Mouse (Mus musculus): ENCODE measurements at regions not wholly inside any gene's neighbourhood (a gene's known extent, or its start where the extent isn't known, plus 50 kb on each side); places are given as distances from the start of the nearest gene placed in this dataset.

DNA sequence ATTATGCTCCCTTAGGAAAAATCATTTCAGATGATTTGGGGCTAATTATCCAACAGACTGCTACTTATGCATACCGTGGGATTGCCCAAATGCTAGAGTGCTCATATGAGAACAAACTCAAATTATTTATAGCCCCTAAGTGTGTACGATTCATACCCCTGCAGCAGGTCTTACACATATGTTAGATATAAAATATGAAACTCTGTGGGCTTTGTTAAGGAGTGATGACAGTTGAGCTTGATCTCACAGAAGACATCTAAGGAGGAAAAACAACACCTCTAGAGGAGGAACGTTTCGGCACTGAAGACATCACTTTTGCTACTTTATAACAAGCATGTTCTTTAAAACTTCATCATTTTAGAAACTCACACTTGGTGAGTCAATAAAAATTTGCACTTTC is 1379.3 kb downstream of the Defb40 start:
- DNase-seq (ENCODE audit: low spot score in 2 of 2): no peak

DNA sequence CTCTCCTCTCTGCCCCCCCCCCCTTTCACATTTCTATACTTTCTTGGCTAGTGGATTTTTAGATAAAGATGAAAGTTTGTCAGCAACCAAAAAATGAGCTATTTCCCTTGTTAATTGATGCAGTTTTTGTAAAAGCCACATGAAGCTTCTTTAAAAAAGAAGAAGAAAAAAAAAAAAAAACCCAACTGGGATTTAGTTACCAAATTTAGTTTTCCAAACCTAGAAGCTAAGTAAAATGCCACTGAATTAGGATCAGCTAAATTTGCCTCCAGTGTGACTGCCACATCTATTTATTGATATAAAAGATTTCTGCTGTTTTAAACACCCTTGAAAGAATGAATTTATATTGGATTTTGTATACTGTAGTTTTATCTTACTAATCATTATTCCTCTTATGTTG is 1381.5 kb downstream of the Defb40 start:
- no peak for DNase-seq (ENCODE audit: low spot score in 2 of 2)

DNA sequence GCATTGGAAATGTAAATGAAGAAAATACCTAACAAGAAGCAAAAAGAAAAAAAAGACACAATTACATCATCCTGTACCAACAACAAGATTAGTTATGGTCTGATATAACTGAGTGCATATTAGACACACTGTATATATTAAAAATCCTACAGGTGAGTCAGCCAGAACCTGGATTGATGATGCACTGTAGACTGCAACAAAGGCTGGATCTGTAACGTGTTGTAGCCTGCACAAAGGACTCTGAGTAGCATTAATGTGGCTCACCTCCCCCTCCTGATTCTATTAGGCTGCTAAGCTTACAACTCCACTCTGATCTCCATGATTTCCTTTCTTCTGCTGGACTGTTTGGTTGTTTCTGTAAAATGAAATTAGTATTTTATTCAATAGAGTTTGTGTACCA is 1383.4 kb downstream of the Defb40 start:
- DNase-seq (ENCODE audit: low spot score in 2 of 2): no peak

DNA sequence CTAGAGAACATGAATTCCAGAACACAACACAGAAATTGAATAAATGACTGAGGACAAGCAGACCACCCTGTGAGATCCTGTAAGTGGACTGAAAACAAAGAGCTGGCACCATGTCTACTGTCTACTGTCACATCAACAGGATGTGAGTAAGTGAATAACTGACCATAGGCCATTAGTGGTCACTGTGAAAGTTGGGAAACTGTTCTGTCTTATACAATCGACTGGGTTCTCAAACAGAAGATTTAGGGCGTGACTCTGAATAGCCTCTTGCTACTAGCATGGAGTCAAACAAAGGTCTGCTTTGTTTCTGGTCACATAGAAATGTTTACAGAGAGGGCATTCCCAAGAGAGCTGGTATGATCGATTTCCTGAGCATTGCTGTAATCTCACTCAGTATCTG is 1387.9 kb downstream of the Defb40 start:
- no peak for DNase-seq (ENCODE audit: low spot score in 2 of 2)

DNA sequence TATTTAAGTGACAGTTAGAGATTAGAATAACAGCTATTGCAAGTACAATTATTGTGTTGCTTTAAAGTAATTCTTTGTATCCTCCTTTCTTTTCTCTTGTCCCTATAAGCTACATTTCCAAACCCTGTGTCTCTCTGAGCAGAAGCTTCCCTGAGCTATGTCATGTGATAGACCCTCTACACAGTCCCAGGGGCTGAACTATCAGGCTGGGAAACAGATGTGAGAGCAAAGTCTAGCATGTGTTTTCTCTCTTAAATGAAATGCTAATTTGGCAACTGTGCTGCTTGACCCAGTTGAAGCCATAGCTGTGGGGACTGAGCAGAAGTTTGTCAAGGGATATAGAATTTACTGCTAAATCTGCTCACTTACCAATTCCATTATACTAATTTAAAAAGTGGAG is 1389.9 kb downstream of the Defb40 start:
- no peak for DNase-seq (ENCODE audit: low spot score in 2 of 2)

DNA sequence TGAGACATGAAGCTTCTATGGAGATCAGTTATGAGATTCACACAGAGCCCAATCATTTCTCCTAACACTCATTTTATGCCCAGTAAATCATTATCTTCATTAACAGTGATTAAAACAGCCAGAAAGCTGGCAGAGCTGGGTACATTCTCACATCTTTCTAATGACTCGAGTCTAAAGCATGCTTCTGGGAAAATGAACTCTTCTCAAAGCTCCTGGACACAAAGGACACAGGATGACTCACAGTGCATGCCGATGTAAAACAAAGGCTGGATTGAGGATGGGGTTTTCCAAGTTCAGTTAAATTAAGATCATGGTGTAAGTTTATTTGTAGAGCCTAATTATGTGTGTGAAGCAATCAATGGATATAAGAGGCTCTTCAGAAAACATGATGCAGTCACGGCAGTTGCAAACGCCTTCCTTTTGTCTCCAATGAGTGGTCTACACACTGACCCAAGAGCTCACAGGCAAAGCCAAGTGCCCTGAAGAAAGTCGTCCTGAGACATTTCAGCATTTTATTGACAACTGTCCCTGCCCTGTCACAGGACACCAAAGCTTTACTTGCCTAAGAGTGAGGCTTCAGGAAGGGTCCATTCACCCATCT is 1390.7 kb downstream of the Defb40 start:
- no peak for DNase-seq (ENCODE audit: low spot score in 2 of 2)

All from layer of hippocampus, adult 18-20 months (tissue).